Mouse (Mus musculus) testis, postnatal 14 days (tissue): ENCODE results near the gene Abhd11.
"Not testable (repeated sequence)": the region's sequence is repeated elsewhere in the genome, so short reads cannot be mapped to it uniquely, and the experiment has no call there.

Experiments
- DNase-seq: peaks from one replicate; pipeline ENCODE4 v3.0.0; 2021; ENCODE audit warnings: low spot score

Abhd11 gene

GRCm38 (mm10) chr5:135008671-135009589 is at the start of gene Abhd11:
TSS of gene Abhd11 (plus strand) at chr5:135009152.
- peak; percentile 96 for DNase-seq

- DNase-seq, result no peak
Measured at GRCm38 (mm10) chr5:134960430-134960829, 48.5 kb upstream of the Abhd11 start.

- no peak for DNase-seq
Measured at GRCm38 (mm10) chr5:134961519-134961918, 47.4 kb upstream of the Abhd11 start.

GRCm38 (mm10) chr5:134963546-134963945 is 45.4 kb upstream of the Abhd11 start:
- peak; percentile 79 for DNase-seq

GRCm38 (mm10) chr5:134964655-134965054 is 44.3 kb upstream of the Abhd11 start:
- not testable (repeated sequence) for DNase-seq

GRCm38 (mm10) chr5:134965473-134965851 is 43.5 kb upstream of the Abhd11 start:
- DNase-seq, result peak; percentile 65

GRCm38 (mm10) chr5:134965852-134966821 is 42.8 kb upstream of the Abhd11 start:
- no peak for DNase-seq

- DNase-seq, result no peak
Measured at GRCm38 (mm10) chr5:134967164-134967944, 41.6 kb upstream of the Abhd11 start.

- DNase-seq, result no peak
Measured at GRCm38 (mm10) chr5:134970671-134971070, 38.3 kb upstream of the Abhd11 start.

GRCm38 (mm10) chr5:134973081-134973480 is 35.9 kb upstream of the Abhd11 start:
- no peak for DNase-seq

GRCm38 (mm10) chr5:134973526-134973925 is 35.4 kb upstream of the Abhd11 start:
- no peak for DNase-seq

- no peak for DNase-seq
Measured at GRCm38 (mm10) chr5:134974294-134974693, 34.7 kb upstream of the Abhd11 start.

GRCm38 (mm10) chr5:134974921-134975320 is 34.0 kb upstream of the Abhd11 start:
- no peak for DNase-seq

GRCm38 (mm10) chr5:134976164-134976563 is 32.8 kb upstream of the Abhd11 start:
- no peak for DNase-seq

GRCm38 (mm10) chr5:134976577-134977250 is 32.2 kb upstream of the Abhd11 start:
- no peak for DNase-seq

GRCm38 (mm10) chr5:134977837-134978236 is 31.1 kb upstream of the Abhd11 start:
- DNase-seq, result no peak

GRCm38 (mm10) chr5:134981149-134981548 is 27.8 kb upstream of the Abhd11 start:
- no peak for DNase-seq

GRCm38 (mm10) chr5:134983111-134983510 is 25.8 kb upstream of the Abhd11 start:
- no peak for DNase-seq

GRCm38 (mm10) chr5:134983771-134984170 is 25.2 kb upstream of the Abhd11 start:
- no peak for DNase-seq

GRCm38 (mm10) chr5:134985633-134986297 is 23.2 kb upstream of the Abhd11 start, which contains the start of gene Cldn3:
TSS of gene Cldn3 (plus strand) at chr5:134986214.
- DNase-seq, result peak; percentile 69
